In the genomic region with DNA sequence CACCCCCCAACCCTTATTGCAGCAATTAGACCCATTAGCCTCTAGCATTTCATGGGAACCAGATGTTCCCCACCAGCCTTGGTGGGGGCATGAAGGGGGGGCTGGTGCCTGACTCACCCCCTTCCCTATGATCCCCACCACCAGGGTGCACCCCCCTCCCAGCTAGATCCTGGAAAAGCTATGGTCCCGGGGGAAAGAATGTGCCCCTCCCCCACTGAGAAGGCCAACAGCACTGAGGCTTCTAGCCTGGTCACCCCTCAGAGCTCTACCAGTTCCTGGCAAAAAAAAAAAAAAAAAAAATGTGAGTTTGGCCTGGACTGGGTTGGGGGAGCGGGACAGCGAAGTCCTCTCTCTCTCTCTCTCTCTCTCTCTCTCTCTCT, we compare ENCODE assay signal across 1 mouse cellular context.
A peak's percentile ranks its signal among the peaks of the same experiment; 100 is the strongest.
TF ChIP-seq lines count a peak whose summit lies in the region.

No protein-coding gene starts in this region.

TF ChIP-seq in MEL, 35 proteins besides CTCF, POLR2A, EP300 and RAD21:
- TF ChIP-seq MYB (IDR thresholded peaks at IDR 0.05; ENCODE audit: low read depth, low read length) (no peak), MEF2A (IDR thresholded peaks at IDR 0.05; ENCODE audit: extremely low read depth, insufficient replicate concordance, low read depth, low read length, poor library complexity, severe bottlenecking) (no peak), JUND (IDR thresholded peaks at IDR 0.05; ENCODE audit: low read depth, low read length) (peak; percentile 33; the same call in 1 of the 2 replicates), GABPA (IDR thresholded peaks at IDR 0.05; ENCODE audit: low read depth, low read length) (no peak), MAZ (IDR thresholded peaks at IDR 0.05; ENCODE audit: low read depth, low read length) (0 out of 2 replicates have a peak, but pooled peaks have one; percentile 12), NELFE (IDR thresholded peaks at IDR 0.05; ENCODE audit: low read depth, low read length) (no peak), TAL1 (IDR thresholded peaks at IDR 0.05; ENCODE audit: low read length) (no peak), CHD2 (IDR thresholded peaks at IDR 0.05; ENCODE audit: low read length) (no peak), ETS1 (IDR thresholded peaks at IDR 0.05; ENCODE audit: low read depth, low read length) (no peak), GATA1 (IDR thresholded peaks at IDR 0.05; ENCODE audit: low read depth, low read length) (no peak), ZNF384 (IDR thresholded peaks at IDR 0.05; ENCODE audit: low read depth, low read length) (0 out of 2 replicates have a peak, but pooled peaks have one; percentile 40), USF1 (IDR thresholded peaks at IDR 0.05; ENCODE audit: low read depth, low read length) (no peak)
